Mouse (Mus musculus) erythroblast, adult 5-6 weeks (primary cell): ENCODE data around the gene Lrriq1. TPM values are rescaled to one million over a fixed set of nuclear protein-coding genes. Genes with fewer than 3 reads are reported as not detected.

Source experiments
- ATAC-seq: replicated peaks from 2 replicates; pipeline ENCODE4 v1.8.0; 2016; ENCODE audit warnings: moderate number of reproducible peaks, mild to moderate bottlenecking, moderate TSS enrichment, inconsistent platforms; ENCODE audit not compliant: poor library complexity, low FRiP score, severe bottlenecking
- total RNA-seq, 2 experiments: library from RNA; stranded (forward) in 1 of 2; stranded (reverse) in 1 of 2; fragments of 150-400 nt in 1 of 2; fragments of 200-764, 138-1000 nt in 1 of 2; gene quantifications; 2 replicates each; pipeline versions ENCODE4 v1.2.3 to v1.2.4; 2015 to 2017; ENCODE audit warnings: low replicate concordance in 2 of 2

Gene Lrriq1
- total RNA-seq (2015; ENCODE audit: low replicate concordance): not detected in 2 replicates
- 0.70 TPM in 1 of 2 replicates, not detected in the other for total RNA-seq (2017; ENCODE audit: low replicate concordance)

- ATAC-seq: no peak
Measured at GRCm38 (mm10) chr10:103235707-103236459, at the start of gene Lrriq1. TSS of gene Lrriq1 (minus strand) at chr10:103236322.

- ATAC-seq: no peak
Measured at GRCm38 (mm10) chr10:103253842-103254803, 18.0 kb upstream of the Lrriq1 start.

DNA sequence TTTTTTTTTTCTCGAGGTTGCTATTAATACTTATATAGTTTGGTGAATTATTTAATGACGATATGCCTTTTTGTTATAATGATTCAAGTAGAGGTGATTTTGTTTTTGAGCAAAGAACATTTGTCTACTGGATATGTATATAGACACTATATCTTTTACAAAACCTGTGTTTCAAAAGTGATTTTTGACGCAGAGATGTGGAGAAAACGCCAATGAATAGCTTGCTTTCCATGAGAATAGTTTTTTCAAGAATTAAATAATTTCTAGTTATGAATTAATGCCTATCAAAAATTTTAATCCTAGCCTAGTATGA is 294 bp upstream of the Lrriq1 start:
- ATAC-seq: no peak

GRCm38 (mm10) chr10:103226646-103227045 is 9.5 kb downstream of the Lrriq1 start:
- no peak for ATAC-seq

- ATAC-seq: no peak
Measured at GRCm38 (mm10) chr10:103194655-103195328, 41.3 kb downstream of the Lrriq1 start.

DNA sequence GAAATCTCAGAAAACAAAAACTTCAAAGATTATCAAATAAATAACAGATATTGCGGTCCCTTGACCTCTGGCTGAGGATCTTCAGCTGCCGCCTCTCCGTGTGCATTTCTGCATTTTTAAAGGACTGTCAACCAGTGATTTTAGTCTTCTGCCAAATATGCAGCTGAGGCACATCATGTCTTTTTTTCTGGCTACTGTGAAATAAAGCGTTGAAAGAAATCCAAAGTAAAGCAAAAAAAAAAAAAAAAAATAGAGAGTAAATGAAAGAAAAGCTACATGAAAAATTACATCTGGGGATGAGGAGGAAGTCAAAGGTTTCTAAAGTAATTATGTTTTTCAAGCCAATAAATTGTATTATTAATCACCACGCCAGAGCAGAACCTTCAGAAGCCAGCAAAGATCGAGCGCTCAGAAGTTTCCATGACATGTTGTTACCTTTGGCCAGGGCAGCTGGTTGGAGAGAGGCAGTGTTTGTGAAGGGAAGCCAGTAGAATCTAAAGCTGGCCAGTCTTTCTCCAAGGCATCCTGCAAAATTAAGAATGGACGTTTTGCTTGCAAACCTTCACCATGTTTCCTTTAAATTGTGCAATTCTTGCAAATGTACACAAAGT is 90.2 kb downstream of the Lrriq1 start:
- no peak for ATAC-seq

- no peak for ATAC-seq
Measured at GRCm38 (mm10) chr10:103144927-103145768, 91.0 kb downstream of the Lrriq1 start.

DNA sequence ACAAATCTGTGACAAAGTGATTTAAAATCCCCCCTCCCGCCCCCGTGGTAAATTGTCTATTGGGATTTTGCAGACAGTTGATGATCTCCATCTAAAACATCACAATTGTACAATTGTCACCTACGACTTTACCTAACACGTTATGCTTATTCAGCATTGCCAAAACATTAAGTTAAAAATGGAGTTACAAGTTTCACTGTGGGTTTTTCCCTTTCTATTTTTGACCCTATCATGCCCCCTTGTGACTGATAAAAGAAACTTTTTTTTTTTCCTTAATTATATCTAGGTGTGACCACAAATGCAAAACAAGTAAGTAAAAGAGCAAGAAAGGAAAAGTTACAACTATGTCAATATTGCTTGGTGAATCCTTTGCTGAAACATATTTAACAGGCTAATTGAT is 93.6 kb downstream of the Lrriq1 start:
- no peak for ATAC-seq

- ATAC-seq: no peak
Measured at GRCm38 (mm10) chr10:103141532-103141931, 94.6 kb downstream of the Lrriq1 start.

GRCm38 (mm10) chr10:103140609-103141008 is 95.5 kb downstream of the Lrriq1 start:
- ATAC-seq: no peak

DNA sequence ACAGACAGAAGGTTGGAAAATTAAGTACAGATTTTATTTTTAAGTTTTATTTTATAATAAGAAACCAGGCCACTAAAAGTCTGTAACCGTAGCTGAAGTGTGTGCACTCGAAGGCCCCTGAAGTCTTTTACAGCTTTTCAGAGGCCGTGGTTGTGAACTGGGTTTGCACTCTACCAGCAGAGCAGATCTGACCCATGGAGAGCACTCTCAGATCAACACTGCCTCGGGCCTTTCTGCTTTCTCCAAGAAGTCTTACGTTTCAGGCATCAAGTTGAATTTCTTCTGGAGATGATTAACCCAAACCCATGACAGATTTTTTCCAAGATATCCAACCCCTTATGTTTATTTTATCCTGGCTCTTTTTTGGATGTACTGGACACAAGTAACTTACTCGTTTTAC is 121.5 kb downstream of the Lrriq1 start:
- no peak for ATAC-seq

GRCm38 (mm10) chr10:103108090-103108489 is 128.0 kb downstream of the Lrriq1 start:
- no peak for ATAC-seq

DNA sequence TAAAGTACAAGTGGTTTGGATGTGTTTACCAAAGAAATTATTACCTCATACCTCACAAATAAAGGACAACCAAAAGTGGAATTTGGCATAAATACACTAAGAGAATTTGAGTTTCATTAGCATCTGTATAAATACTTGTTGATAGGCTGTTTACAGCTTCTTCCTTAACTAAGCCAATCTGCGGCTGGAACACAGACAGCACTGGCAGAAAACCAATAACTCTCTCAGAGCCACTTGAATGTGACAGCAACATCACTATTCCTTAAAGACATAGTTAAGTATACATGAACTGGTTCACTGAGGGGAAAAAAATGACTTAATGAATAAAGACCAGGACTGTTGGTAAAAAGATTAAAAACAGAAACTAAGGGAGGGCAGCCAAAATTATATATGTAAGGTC is 150.0 kb downstream of the Lrriq1 start:
- ATAC-seq: no peak

- no peak for ATAC-seq
Measured at GRCm38 (mm10) chr10:103049593-103049992, 186.5 kb downstream of the Lrriq1 start.

DNA sequence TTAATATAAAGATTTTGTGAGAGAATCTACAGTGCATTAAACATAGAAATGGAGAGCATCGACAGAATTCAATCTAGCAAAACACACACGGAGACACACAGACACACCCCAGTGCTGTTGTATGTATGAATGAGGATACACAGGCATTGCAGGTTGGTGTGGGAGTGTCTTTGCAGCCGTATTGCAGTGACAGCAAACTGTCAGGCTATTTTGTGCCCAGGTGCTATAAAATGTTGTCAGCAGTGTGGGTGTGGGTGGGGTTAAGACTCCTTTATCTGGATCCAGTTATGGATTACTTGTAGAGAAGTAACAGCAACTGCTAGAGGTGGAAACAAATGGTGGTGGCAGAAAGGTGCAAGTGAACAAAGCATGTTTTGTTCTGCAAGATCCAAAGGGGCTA is 189.5 kb downstream of the Lrriq1 start:
- no peak for ATAC-seq

GRCm38 (mm10) chr10:103045019-103045418 is 191.1 kb downstream of the Lrriq1 start:
- no peak for ATAC-seq

- ATAC-seq: no peak
Measured at GRCm38 (mm10) chr10:103035002-103035640, 201.0 kb downstream of the Lrriq1 start.

- no peak for ATAC-seq
Measured at GRCm38 (mm10) chr10:103030931-103031330, 205.2 kb downstream of the Lrriq1 start.
